Mouse (Mus musculus) cerebellum, adult 9-10 months (tissue): ENCODE measurements around the gene Rb1.

Source experiments
- DNase-seq: peaks from one replicate; pipeline ENCODE4 v3.0.0; 2022

The Rb1 gene

DNA sequence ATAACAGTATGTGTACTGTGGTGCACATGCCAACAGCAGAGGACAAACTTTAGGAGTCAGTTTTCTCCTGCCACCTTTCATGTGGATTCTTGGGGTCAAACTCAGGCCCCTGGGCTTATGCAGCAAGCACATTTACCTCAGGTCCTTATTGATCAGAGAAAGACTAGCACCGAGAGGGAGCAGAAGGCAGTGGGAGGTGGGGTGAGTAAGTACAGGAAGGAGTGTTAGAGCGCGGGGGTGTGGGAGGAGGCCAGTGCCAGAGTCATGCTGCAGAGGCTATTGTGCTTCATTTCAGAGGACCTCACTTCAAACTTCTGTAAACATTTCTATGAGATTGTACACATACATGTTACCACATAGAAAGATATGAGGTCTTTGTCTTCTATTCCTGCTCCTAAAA, 124.2 kb downstream of the Rb1 start:
- DNase-seq: no peak

- no peak for DNase-seq
Observed at GRCm38 (mm10) chr14:73199058-73199457, 126.6 kb downstream of the Rb1 start.

DNA sequence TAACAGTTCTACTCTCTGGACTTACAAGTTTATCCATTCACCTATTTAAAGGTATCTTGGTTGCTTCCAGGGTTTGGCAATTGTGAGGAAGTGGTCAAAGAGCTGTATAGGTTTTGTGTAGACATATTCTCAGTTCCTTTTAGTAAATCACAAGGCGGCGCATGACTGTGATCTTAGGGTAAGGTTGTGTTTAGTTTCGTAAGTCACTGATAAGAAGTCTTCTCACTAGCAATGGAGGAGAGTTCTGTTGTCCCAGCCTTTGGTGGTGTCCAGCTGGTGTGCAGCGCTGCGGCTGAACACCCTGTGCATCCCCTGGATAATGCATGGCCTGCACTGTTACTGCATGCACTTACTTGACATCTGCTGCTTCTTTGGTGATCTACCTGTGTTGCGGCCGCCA, 138.7 kb downstream of the Rb1 start:
- no peak for DNase-seq

GRCm38 (mm10) chr14:73181144-73181543, 144.5 kb downstream of the Rb1 start:
- no peak for DNase-seq

DNA sequence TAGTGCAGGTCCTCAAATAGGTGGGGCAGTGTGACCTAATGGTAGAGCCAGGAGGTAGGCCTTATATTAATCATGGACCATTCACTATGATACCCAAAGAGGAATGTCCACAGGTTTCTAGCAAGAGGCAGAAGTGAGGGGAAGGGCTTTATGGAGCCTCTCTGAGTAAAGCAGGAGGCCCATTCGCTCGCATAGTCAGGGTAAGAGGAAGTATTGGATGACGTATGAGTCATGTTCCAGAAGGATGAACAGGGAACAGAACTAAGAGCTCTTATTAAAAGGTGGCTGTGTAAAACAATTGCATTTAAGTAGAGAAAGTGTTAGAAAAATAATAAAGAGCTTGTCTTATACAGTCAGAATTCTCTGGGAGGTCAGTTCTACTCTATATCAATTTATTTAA, 145.0 kb downstream of the Rb1 start:
- DNase-seq: no peak

GRCm38 (mm10) chr14:73179221-73179681, 146.4 kb downstream of the Rb1 start:
- DNase-seq: no peak

DNA sequence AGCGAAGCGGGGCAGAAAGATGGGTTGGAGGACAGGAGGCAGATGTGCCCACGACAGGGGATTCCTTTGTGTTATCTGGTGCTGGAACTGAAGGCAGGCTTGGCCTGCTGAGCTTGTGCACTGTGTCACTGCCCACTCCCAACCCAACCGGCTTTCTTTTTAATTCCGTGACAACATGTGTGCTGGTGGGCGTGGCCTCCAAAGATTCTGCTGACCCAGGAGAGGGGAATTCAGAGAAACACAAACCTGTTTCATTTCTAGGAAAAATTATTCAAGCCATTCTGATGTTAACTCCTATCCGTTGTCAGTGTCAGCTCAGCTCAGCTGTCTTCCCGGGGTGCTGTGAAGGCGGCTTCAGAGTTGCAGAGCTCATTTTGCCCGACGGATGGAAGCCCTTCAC, 147.7 kb downstream of the Rb1 start:
- DNase-seq: no peak

GRCm38 (mm10) chr14:73176266-73176665, 149.4 kb downstream of the Rb1 start:
- no peak for DNase-seq

DNA sequence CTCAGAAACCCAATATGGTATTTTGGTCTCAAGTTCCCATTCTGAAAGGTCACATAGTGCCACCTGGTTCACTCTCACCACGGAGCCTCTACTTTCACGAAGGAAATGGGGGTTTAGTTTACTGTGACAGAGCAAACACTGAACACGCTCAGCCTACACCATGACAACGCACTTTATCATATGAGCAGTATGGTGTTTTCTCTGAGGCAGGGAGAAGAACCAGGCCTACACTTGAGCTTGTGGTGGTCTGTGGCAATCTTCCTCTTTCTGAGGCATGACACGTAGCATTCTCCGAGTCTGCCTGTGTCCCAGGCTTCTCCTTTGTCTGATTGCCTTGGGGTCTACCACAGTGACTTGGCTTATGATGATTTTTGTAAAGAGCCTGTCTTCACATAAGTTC, 149.8 kb downstream of the Rb1 start:
- DNase-seq: no peak

DNA sequence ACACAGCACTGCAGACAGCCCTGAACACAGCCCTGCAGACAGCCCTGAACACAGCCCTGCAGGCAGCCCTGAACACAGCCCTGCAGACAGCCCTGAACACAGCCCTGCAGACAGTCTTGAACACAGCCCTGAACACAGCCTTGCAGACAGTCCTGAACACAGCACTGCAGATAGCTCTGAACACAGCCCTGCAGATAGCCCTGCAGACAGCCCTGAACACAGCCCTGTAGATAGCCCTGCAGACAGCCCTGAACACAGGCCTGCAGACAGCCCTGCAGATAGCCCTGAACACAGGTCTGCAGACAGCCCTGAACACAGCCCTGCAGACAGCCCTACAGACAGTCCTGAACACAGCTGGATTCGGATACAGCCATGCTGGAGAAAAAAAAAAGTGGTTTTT, 150.6 kb downstream of the Rb1 start:
- no peak for DNase-seq

DNA sequence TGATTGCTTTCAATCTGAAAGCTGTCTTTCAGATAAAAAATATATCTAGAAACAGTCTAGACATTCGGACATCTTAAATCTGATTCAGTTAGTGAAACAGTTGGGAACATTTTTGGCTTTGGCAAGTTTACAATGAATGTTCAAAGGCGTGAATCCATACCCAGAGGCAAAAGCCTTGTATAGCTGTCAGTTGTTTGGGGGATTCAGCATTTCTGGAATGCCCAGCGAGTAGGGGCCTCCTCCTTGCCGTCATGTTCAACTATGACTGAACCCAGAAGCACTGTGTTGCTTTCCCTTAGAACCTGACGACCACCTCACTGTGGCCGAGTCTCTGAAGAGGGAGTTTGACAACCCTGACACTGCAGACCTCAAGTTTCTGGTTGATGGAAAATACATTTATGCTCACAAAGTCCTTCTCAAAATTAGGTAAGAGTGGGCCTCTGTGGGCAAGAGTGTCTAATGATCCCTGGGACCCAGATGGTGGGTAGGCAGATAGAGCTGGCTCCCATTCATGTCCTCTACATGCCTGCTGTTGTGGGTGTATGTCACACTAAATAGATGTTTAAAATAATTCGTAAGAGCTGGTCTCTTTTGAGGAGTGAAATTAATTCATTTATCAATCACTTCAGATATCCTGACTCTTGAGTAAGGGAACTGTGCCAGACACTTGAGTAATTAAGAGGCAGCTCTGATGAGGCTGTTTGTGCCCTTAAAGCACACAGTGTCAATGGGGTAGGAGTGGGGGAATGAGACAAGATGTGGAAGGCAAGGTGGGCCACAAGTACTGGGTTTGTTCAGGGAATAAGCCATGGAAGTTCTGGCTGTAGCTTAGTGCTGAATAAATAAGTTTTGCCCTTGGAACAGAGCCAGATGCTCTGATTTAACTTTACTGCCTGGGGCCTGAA, 151.3 kb downstream of the Rb1 start:
- DNase-seq: no peak

- no peak for DNase-seq
Observed at GRCm38 (mm10) chr14:73173662-73174061, 152.0 kb downstream of the Rb1 start.

GRCm38 (mm10) chr14:73172196-73173011, 153.2 kb downstream of the Rb1 start:
- DNase-seq: peak; percentile 72

GRCm38 (mm10) chr14:73169926-73170844, 155.4 kb downstream of the Rb1 start:
- DNase-seq: no peak

DNA sequence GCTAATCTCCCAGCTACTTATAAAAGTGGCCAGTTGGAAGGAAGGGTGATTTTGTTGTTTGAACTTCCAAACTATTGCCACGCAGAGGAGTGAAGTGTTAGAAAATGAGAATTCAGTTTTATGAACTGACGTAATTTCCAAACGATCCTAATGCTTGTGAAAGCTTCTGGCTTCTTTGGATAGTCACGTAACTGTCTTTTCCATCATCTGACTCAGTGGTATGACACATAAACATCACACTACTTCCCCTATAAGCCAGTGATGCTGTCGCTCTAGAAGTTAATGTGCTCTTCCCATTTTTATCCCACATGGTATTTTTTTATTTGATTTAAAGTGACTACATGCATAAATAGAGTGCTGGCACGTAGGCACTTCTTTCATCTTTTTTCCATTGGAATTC, 157.0 kb downstream of the Rb1 start:
- no peak for DNase-seq

- no peak for DNase-seq
Observed at GRCm38 (mm10) chr14:73165136-73165535, 160.5 kb downstream of the Rb1 start.

DNA sequence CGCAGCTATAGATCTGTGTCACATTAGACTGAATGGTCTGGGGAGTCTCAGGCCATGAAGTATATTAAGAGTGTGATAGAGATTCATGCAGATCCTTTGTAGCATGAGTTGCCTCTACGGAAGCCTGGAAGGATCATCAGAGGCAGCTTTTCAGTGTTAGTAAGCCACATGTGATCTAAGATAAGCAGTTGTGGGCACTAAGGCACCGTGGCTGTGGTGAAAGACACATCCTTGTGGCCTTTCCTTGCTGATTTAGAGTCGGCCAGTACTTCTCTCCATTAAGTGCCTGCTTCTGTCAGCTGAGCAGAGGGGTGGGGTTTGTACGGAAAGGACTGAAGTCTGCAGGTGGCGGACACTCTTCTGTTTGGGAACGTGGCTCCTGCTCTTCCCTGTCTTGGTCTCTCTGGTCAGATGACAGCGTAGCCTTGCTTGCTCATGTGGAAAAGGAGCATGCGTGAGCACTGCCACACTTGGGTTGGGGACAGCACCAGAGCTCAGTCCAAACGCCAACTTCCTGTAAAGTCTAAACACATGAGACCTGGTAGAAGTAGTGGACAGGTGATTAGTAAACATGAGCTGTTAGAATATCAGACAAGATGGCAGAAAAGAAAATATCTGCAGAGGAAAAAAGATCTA, 162.1 kb downstream of the Rb1 start:
- no peak for DNase-seq

GRCm38 (mm10) chr14:73162192-73162800, 163.3 kb downstream of the Rb1 start:
- DNase-seq: no peak

GRCm38 (mm10) chr14:73161303-73161702, 164.3 kb downstream of the Rb1 start:
- DNase-seq: no peak

- DNase-seq: no peak
Observed at GRCm38 (mm10) chr14:73148125-73148524, 177.5 kb downstream of the Rb1 start.

GRCm38 (mm10) chr14:73146721-73147120, 178.9 kb downstream of the Rb1 start:
- DNase-seq: no peak

- no peak for DNase-seq
Observed at GRCm38 (mm10) chr14:73145531-73145930, 180.1 kb downstream of the Rb1 start.
